Mouse (Mus musculus): ENCODE data around the gene Nfib. TPM values are rescaled to one million over a fixed set of nuclear protein-coding genes. Genes with fewer than 3 reads are reported as not detected.

Gene Nfib
- total RNA-seq, 2 experiments from 2014 or later = 208 to 209 TPM

DNA sequence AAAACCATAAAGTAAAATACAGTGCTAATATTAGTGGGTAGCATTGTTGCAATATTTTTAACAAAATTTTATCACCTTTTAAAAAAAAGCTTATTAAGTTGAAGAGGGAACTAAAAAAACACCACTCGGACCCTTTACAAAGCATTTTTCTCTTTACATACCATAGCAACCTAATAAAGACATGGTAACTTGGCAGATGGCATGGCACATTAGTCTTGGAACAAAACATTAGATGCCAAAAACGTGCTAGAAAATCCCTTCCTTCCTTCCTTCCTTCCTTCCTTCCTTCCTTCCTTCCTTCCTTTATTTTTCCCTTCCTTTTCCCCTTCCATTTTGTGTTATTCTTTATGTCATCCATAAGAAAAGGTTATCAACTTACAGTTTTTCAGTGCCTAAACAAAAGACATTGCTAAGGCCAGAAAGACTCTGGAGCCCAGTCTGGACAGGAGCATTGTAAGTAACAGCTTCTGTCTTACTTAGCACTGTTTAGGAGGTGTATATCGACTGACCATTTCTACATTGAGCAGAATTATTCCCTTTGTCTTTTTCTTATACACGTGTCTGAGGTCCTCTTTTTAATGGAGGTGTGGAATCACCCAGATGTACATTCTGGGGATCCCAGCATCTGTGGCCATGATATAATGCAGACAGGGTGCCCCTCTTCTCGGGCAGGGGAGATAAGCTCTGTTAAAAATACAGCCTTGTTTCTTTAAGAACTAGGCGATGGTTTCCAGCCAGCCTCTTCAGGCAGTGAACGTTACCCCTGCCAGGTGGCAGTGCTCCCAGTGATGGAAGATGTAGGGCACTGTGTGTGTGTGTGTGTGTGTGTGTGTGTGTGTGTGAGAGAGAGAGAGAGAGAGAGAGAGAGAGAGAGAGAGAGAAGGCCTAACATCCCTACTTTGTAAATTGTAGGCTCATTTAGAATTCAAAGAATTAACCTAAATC, 113.2 kb downstream of the Nfib start:
- peak; percentile 80 for DNase-seq

DNA sequence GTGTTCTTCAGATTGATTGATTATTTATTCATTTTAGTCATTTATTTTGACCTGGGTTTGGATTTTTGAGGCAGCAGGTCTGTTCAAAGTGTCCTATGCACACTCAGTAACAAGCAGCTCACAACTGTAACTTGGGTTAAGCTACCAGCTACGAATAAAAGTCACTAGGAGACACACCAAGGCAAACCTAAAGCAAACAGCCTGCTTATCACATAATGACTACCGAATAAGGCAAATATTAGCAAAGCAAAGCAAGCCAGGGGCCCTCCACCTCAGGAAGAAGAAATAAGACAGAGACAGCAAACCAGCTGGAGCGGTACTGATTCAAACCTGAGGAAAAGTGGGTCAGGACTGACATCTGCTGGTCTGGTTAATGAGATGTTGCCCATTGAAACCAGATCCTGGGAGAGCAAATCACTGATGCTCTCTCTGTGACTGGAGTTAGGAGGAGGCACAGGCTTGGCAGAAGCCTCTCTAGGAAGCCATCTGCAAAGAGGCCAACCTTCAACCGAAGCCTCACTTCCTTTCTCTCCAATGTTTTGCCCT, 116.1 kb downstream of the Nfib start:
- peak; percentile 75 for DNase-seq

DNA sequence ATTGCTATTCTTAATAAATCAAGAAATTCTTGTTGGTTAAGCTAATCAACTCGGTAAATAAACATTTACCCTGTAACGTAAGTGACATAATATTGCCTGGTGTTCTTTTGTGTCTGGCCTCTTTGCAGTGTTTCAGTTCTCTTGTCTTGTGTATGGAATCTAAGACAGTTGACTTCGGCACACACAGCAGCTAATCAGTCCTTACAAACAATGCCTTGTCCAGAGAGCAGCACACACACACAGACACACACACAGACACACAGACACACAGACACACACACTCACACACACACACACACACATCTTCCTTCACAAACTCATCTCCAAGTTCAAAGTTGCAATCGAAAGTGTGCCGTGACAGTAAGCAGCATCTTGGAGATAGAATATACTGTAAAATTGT, 116.8 kb downstream of the Nfib start:
- no peak for DNase-seq

DNA sequence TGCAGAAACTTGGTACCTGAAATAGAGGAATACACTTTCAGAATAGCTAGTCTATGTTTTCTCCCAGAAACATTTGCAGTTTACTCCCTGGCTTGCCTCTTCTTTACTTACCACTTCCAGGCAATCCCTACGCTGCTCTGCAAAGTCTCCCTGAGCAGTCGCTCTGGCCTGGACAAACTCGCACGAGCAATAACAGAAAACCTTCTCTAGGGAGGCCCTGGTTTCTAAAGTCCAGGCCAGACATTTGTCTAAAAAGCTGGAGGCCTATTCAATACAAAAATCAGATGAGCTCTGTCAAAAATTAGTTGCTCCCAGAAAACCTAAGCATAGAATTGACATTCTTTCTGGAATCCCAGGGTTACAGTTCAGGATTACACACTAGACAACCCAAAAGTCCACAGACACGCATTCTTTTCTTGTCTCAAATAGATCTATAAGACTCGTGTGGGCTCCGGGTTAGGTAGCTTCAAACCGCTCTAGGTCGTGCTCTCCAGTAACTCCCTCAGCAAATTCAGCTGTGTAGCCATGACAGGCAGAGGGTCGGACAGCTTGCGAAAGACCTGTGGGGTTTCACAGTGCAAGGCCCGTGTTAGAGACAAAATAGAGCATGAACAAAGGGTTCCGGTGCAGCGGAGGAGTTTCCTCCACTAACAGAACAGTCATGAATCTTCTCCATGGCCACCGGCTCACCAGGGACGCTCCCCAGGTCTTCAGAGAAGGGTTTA, 118.2 kb downstream of the Nfib start:
- DNase-seq = no peak

DNA sequence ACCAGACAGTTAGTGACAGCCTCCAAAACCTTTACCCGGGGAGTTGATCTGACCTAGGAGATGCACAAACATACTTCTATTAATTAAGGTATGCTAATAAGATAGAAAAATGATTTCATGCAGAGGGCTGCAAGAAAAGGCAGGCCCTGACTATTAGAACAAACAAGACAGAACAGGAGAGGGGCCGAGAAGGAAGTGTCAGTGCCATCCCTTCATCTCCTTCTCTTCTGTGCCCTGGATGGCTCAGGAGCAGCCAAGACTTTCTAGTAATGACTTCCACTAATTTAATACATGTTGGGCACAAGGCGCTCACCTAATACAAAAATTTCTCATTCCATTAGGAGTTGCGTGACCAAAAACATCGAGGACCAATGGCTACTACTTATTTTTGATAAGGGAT, 118.9 kb downstream of the Nfib start:
- no peak for DNase-seq

DNA sequence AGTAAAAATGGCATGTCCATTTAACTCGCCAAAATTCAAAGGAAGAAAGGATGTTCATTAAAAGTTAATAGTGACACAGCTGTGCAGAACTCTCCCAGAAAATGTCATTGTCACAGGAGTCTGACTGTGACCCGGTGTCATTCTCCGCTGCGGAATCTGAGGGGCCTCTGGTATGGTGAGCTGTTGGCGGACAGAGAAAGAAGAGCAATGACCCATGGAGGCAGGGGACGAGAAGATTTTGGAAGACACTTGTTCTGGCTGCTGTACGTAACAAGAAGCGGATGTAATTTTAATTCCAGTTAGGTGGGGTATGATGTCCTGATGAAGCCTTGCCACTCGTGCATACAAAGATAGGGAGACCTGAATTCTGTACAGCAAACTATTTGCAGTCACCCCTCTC, 120.0 kb downstream of the Nfib start:
- no peak for DNase-seq

DNA sequence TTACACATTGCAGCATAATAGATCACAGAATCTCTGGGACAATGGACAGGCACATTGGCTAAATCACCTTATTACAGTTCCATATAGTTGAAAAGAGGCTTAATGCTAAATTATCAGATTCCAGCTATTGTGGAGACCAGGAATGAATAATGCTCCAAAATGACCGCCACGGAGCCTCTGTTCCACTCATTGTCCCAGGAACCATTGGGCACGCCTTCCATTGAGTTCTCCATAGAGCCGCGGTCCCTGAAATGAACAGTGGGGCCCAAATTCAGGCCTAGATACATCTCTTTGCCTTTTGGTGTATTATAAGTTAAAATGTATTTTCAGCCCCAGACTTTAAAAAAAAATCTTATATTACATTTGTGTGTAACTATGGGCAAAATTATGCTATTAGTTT, 120.5 kb downstream of the Nfib start:
- DNase-seq = no peak

DNA sequence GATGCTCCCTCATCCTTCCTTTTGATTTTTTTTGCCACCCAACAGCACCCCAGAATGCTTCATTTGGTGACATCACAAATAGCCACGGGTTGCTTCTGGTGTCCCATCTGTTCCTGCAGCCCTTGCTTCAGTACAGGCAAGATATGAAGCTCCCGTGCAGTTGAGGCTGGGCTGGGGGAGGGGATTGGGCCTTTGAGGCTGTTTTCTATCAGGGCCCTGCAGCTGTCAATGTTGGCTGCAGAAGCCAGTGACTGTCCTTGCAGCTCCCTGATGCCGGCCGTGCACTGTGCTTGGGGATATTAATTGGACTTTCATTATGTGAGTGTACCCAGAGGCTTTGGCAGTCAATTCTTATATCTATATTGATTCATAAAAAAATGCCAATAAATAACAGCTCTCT, 121.0 kb downstream of the Nfib start:
- DNase-seq = peak; percentile 35

DNA sequence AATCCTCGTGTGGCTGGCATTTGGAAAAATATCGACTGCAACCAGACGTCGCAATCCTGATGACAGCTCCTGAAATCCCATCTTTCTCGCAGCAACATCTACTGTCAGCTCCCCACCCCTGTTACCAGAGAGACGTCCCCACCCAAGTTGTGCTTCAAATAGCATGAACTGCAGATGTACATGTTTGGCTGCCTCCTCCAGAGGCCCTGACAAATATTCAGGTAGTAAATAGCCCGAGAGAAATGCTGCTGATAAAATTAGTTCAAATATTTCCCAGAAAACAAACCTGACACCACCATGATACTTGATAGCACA, 132.3 kb downstream of the Nfib start:
- DNase-seq = no peak

DNA sequence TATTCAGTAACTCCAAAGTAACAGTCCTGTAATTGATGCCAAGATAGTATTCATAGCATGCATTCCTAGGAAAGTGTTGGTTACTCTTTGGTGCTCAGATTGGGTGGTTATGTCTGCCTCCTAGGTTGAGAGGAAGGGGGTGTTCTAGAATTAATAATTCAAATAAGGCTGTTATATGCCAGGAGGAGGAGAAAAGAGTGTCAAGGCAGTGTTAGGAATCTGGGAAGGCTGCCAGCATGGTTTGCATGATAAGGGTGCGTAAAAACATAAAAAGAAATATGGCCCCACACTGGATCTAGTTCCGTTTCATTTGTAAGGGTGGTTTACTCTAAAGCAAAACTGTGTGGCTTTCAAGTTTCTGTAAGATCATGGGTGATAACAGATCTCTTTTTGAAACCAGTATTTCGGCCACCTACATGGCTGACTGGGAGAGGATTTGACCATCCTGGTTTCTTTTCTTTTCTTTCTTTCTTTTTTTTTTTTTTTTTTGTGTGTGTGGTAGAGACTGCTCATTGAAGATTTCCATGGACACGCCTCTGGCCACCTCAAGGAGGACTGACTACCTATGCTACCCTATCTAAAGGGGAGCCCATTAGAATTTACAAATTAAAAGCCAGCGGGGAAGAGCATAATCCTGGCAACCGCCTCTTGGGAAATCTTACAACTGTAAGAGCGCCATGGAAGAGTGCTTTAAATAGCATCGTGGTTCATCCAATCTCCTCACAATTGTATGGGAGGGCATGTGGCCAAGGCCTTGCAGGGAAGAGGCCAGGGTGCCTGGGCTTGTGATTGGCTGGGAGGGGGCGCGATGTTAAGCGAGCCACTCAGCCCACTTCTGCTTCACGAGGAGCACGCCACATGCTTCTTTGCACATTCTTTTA, 132.9 kb downstream of the Nfib start:
- DNase-seq = peak; percentile 81

DNA sequence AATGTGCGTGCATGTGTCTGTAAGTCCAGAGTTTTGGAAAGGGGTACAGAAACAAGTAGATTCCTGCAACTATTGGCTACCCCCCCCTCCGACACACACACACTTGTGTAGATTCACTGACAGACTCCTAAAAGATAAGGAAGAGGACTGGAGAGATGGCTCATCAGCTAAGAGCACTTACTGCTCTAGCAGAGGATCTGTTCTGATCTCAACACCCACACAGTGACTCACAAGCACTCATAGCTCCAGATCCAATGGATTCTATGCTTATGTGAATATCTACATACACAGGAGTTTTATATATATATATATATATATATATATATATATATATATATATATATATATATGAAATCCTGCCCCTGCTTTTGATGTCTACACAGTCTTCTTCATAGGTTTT, 146.7 kb downstream of the Nfib start:
- no peak for DNase-seq

DNA sequence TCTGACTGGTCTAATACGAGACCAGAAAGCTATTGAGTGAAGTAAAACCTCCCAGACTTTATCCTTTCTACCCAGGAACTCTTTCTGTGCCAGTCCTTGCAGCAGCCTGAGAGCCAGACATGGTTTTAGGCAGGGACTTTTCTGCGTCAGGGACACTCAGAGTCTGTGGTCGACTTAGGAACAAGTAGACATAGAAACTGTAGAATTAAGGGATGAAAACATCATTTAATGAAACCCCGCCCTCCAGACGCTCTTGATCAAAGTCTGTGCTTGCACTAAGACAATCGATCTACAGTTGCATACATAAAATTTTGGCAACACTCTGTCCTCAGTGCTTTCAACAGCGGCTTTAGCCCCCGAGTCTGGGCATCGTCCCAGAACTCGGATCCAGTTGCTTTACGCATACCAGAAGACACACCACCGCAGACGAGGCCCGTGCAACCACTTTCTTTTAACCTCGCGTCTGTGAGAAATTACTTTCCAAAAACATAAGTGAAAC, 149.8 kb downstream of the Nfib start:
- DNase-seq = no peak

DNA sequence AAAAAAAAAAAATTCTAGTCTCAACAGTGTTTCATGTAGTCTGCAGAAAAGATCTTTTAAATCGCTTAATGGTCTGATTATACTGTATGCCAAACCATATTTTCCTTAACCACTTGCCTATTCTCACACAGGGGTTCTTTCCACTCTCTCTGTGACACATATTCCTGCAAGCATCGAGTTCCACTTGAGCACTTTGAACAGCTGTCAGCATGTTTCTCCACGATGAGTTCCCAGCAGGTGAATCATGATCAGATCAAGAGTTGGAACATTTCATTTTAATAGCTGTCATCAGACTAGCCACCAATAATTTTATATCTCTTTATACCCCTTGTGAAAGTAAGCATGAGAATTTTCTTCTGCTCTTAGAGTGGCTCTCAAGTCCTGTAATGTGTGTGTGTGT, 151.9 kb downstream of the Nfib start:
- no peak for DNase-seq

DNA sequence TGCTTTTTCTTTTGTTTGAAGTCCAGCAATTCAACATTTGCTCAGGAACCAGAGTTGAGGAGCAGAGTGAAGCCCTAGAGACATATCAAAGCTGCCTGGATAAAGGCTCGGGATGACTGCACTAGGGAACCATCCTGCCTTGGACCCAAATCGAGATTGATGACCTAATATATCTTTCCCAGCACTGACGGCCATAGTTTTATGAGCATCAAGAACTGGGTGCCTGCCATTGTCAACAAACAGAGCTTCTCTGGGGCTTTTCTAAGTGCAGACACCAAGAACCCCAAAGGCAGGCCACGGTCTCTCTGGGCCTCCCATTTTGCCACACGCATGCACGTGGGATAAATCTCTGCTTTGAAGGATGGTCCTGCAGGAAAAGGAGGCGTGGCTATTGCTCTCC, 153.3 kb downstream of the Nfib start:
- DNase-seq = peak; percentile 43

DNA sequence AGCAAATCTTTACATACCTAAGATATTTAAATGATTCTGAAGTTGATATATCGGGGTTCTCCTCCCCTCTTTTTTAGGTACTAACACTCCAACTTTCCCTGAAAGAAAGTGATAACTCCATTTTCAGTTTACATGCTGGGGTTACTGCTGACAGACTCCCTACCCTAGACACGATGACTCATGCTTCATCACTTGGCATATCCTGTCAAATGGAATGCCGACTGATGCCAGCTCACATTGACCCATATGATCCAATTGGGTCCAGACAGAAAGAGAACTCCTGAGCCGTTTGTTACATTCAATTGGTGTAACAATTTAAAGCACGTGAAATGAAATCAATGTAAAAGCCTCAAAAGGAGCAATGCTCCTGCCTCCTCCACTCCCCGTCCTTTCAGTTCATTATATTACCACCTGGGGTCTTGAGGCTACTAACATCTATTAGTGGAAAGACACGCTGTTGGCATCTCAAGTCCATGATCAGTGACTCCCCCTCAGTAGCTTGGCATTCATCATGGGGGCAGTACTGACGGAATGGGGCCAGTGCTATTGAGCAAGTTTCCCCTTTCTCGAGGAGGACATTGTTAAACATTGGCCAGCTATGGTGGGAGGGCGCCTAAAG, 155.7 kb downstream of the Nfib start:
- no peak for DNase-seq

DNA sequence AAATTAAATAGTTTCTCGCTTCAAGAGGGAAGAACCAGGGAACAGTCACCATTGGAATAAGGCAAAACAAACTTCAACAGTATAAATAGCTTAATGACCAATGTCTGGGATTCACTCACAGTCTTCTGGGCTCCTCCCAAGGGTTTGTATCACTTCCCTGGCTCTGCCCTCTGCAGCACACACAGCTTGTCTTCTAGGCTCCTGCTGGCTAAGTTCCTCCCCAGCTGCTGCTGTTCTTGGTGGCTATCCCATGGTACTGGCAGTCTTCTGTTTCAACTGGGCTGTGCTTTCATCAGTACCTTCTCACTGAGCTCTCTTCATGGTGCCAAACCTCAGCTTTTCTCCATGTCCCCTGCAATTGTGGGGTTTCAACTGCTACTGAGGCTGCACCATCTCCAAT, 157.3 kb downstream of the Nfib start:
- DNase-seq = no peak

DNA sequence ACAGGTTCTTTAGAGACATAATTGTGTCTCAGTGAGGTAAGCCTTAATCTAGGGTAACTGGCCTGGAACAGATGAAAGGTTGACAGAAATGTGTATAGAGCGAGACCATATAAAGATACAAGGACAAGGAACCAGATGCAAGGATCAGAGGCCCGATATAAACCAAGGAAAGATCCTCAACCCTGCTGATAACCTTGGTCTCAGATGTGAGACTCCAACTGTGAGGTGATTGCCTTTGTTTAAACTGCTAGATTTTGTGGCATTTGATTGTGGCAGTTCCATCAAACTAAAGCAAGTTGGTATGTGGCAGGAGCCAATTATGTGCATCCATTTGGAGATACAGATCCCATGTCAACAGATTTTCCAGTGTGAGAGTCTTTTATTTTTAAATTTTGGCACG, 161.6 kb downstream of the Nfib start:
- no peak for DNase-seq

DNA sequence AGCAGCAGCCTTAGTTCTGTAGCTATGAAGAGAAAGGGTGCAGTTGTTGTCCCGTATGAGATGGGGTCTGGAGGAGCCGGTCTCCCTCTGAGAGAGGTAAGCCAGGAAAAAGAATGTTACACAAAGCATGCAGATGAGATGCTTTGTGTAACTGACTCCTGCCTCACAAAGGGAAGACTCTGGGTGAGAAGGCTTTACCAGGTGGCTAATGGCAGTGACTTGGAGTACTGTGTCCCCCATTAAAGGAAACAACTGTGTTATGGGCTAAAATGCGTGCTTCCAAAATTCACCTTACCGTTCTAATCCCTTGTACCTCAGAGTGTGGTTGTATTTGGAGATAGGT, 162.2 kb downstream of the Nfib start:
- no peak for DNase-seq

DNA sequence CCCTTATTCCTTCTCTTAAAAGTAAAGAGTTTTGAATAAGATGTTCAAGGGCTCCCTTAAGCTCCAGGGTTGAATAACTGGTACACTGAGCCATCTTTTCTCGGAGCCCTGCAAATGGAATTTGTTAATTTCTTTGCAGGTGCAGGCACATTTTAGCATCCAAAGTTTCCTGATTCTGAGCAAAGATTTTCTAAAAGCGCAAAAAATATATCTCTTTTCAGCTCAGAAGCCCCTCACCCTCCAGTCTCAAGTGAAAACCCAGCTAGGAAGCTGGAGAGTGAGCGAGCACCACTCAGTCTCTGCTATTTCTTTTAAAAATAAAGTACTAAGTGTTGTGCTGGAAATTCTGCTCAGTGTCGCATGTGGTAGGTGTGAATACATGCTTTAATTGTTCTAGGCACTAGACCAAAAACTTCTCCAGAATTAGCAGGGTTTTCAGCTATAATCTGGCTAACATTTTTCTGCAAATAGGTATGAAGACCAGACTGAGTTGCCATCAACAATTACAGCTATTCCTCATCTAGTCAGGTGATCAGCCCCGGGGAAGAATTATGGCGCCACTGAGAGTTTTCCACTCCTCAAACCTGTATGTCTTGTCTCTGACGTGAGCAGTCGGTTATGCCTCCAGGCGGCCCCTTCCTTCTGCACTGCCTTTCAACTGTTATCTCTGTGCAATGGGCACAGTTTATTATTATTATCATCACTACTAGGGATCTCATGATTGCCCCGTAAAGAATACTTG, 162.7 kb downstream of the Nfib start:
- DNase-seq = no peak

DNA sequence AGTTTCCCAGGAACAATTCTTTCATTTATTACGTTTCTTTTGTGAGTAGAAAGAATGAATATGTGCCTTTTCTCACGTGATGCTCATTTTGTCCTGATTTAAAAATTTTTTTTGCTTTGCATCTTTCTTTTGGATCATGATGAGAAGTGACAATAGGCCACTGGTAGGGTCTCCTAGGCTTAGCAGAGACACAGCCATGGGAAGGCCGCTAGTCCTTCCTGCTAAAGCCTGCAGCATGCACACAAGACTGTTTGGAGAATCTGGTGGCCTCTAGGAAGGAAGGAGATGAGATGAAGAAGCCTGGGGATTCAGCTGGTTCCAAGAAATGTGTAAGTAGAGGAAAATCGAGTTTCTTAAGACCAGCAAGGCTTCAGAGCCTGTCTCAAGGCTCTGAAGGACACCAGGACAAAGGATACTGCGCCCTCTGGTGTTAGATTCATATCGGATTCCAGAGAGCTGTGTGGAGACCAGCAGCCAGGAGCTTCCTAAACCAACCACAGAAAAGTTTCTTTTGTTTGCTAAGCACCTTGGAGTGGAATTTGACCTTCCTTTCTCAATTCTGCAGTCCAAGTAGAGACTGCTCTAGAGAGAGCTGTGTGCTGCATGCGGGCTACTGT, 163.5 kb downstream of the Nfib start:
- peak; percentile 85 for DNase-seq

DNA sequence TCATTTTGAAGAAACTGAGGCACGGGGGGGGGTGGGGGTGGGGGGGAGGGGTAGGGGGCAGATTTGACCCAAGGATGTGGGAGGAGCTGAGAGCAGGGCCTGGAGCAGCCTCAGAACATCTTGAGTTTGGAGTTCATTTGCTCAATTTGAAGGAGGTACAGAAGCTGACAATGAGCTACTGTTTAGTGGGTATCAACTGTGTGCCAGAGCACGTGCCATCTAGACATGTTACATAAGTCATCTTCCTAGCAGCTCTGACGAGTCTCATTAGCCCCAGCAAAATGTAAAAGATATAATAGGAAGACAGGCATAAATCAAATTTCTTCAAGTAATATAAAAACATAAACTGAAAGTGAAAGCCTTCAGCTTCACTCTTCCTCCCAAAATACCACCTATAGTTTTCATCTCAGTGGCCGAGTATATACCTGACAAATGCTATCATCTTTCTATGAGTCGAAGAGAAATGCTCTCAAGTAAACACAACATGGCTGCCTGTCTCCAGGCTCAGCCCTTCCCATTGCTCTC, 165.0 kb downstream of the Nfib start:
- DNase-seq = no peak

All from heart, postnatal 4 days (tissue).